Mouse (Mus musculus) bone marrow macrophage, adult 2 months (primary cell): ENCODE measurements around the gene Ssna1.
"Not testable (repeated sequence)": the region's sequence is repeated elsewhere in the genome, so short reads cannot be mapped to it uniquely, and the experiment has no call there.

ENCODE experiments used
- CTCF ChIP-seq: IDR thresholded peaks from 2 replicates; pipeline ENCODE4 v1.5.1; 2012; ENCODE audit warnings: low read depth, mild to moderate bottlenecking, low read length, moderate library complexity
- POLR2A ChIP-seq: IDR thresholded peaks from 2 replicates; pipeline ENCODE4 v1.6.1; 2012; ENCODE audit warnings: mild to moderate bottlenecking, low read depth, low read length, borderline replicate concordance

DNA sequence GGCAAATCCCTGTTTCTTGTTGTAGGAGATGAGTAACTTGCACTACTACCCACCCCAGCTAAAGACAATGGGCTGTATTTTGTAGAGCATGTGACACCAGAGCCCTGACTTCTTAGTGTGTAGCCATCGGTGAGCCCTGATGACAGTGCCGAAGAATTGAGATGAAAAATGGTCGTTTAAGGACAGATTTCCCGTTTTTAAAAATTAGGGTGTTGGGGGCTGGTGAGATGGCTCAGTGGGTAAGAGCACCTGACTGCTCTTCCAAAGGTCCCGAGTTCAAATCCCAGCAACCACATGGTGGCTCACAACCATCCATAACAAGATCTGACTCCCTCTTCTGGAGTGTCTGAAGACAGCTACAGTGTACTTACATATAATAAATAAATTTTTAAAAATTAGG lies 15.0 kb downstream of the Ssna1 start:
- TF ChIP-seq CTCF, POLR2A: not testable (repeated sequence)
